ENCODE assay signal across 8 mouse cellular contexts in genomic region chr1:90743941-90744386, GRCm38 (mm10).
DNase-seq lines count a peak whose midpoint lies in the region; ATAC-seq and TF ChIP-seq lines count a peak whose summit lies in the region.

No protein-coding gene starts in this region.

- TF ChIP-seq CTCF in brain, embryonic 14.5 days (IDR thresholded peaks at IDR 0.05; ENCODE audit: borderline replicate concordance, extremely low read depth, insufficient read depth, insufficient read length): no peak
- no peak for TF ChIP-seq CTCF in gastrocnemius, adult 2 months (IDR thresholded peaks at IDR 0.05)

- TF ChIP-seq POLR2A in brain, embryonic 14.5 days (IDR thresholded peaks at IDR 0.05; ENCODE audit: borderline replicate concordance, extremely low read depth, insufficient read depth, insufficient read length, poor library complexity, severe bottlenecking): peak; percentile 13; the same call in 1 of the 2 replicates

- H3K9ac ChIP-seq in hindbrain, embryonic 14.5 days: peak overlapping the region; percentile 48
- peak overlapping the region; percentile 53 for H3K9ac ChIP-seq in midbrain, embryonic 12.5 days (replicated peaks)

- peaks cover 18% of the 10 kb centered on the region for H3K4me1 ChIP-seq in hindbrain, embryonic 14.5 days (replicated peaks; ENCODE audit: control insufficient read depth, insufficient read depth, low read length)
- peaks cover 23% of the 10 kb centered on the region for H3K4me1 ChIP-seq in midbrain, embryonic 12.5 days

- WGBS in hindbrain, embryonic 14.5 days: 4% methylated on average over 13 of the region's 14 CpGs
- WGBS in midbrain, embryonic 12.5 days: 6% methylated on average over 14 of the region's 14 CpGs

- H3K4me2 ChIP-seq in hindbrain, embryonic 14.5 days (replicated peaks): peak overlapping the region; percentile 50
- peak overlapping the region; percentile 55 for H3K4me2 ChIP-seq in midbrain, embryonic 12.5 days (replicated peaks)

- intact Hi-C loops in gastrocnemius, adult 2 months (cut with DNase I): no loop called here

- H3K4me3 ChIP-seq in gastrocnemius, adult 2 months: peak overlapping the region; percentile 56
- H3K4me3 ChIP-seq in hindbrain, embryonic 14.5 days (replicated peaks; ENCODE audit: low read length): peak overlapping the region; percentile 19
- H3K4me3 ChIP-seq in midbrain, embryonic 12.5 days: peak overlapping the region; percentile 33

- no peaks in the 10 kb centered on the region for H3K9me3 ChIP-seq in hindbrain, embryonic 14.5 days (ENCODE audit: control insufficient read depth, low read length)
- H3K9me3 ChIP-seq in midbrain, embryonic 12.5 days: no peaks in the 10 kb centered on the region

- H3K27me3 ChIP-seq in hindbrain, embryonic 14.5 days (ENCODE audit: control insufficient read depth, insufficient read depth, low read length): no peaks in the 10 kb centered on the region
- no peaks in the 10 kb centered on the region for H3K27me3 ChIP-seq in midbrain, embryonic 12.5 days

- peak; percentile 13 for DNase-seq in ES-CJ7 (ENCODE audit: low read depth, low spot score)
- peak; percentile 96 for DNase-seq in brain, embryonic 14.5 days (ENCODE audit: low read depth)
- peak; percentile 74 for DNase-seq in gastrocnemius, adult 2 months
- peak; percentile 76 for DNase-seq in hindbrain, embryonic 14.5 days (ENCODE audit: low spot score)
- DNase-seq in left cerebral cortex, adult 18-20 months (ENCODE audit: low spot score in 2 of 2): peak; percentile 31 to 55
- DNase-seq in skeletal muscle tissue, adult 2 months (ENCODE audit: low read depth, low spot score): peak; percentile 73
- no peak for DNase-seq in spleen, postnatal 14 days (ENCODE audit: low spot score in 2 of 2)

- H3K27ac ChIP-seq in gastrocnemius, adult 2 months: peak overlapping the region; percentile 70
- H3K27ac ChIP-seq in hindbrain, embryonic 14.5 days: peak overlapping the region; percentile 77
- H3K27ac ChIP-seq in midbrain, embryonic 12.5 days (replicated peaks): peak overlapping the region; percentile 90

- ATAC-seq in hindbrain, embryonic 14.5 days (ENCODE audit: low FRiP score): peak; percentile 88
- ATAC-seq in midbrain, embryonic 12.5 days (ENCODE audit: low FRiP score, low read depth): peak; percentile 96

- H3K36me3 ChIP-seq in hindbrain, embryonic 14.5 days (replicated peaks; ENCODE audit: control insufficient read depth, insufficient read depth): no peaks in the 10 kb centered on the region
- no peaks in the 10 kb centered on the region for H3K36me3 ChIP-seq in midbrain, embryonic 12.5 days

Comparison
In these comparisons a context has a peak if more than half of its experiments do, and no peak if none do; other contexts are left out.
1. DNase-seq: peak in ES-CJ7 (single experiment), brain, embryonic 14.5 days (single experiment), gastrocnemius, adult 2 months (single experiment), hindbrain, embryonic 14.5 days (single experiment), left cerebral cortex, adult 18-20 months (2 of 2) and skeletal muscle tissue, adult 2 months (single experiment); none in spleen, postnatal 14 days (0 of 2).
2. Peak in every context shown above with its lines, with median percentiles within 50 percentile points of each other: H3K27ac ChIP-seq and H3K4me3 ChIP-seq.